Mouse (Mus musculus): ENCODE results near the gene Plch1.

DNA sequence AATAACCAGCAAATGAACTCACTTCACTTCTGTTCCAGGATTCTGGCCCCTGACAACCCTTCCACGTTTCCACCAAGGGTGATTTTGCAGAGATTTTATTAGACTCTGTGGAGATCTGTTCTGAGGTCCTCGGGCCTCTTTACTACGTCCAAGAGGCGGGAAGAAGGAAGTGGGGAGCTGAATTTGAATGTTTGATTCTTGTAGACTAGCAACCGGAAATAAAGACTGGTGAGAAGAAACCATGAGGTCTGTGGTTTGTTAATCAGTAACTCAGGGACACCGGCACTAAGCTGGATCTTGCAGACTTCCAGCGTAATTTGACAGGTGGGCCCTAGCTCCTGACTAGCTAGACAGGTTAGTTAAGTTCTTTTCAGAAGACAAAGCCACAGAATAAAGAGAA is 5.6 kb downstream of the Plch1 start:
- TF ChIP-seq CTCF (IDR thresholded peaks at IDR 0.05; ENCODE audit: low read depth, low read length) (no peak), GATA1 (IDR thresholded peaks at IDR 0.05; ENCODE audit: borderline replicate concordance, low read length) (no peak)

Measured in G1E (cell line).